Mouse (Mus musculus) neural tube, embryonic 14.5 days (tissue): Measurements from ENCODE around the gene Scrt2. TPM values are rescaled to one million over a fixed set of nuclear protein-coding genes. Genes with fewer than 3 reads are reported as not detected.
A peak's percentile ranks its signal among the peaks of the same experiment; 100 is the strongest.

Experiments
- ATAC-seq: fragments of 200-750 bp; cut with Nextera tagmentation; 2 replicates; pipeline ENCODE4 v1.8.0; 2017; ENCODE audit warnings: low read depth, mild to moderate bottlenecking, moderate TSS enrichment, moderate library complexity
- H3K27ac ChIP-seq: fragments of 300-500 bp; sonication (generic); 2 replicates; pipeline ENCODE4 v1.5.1; 2014; ENCODE audit warnings: low read depth, mild to moderate bottlenecking, control low read depth, low read length, moderate library complexity, mixed read lengths
- H3K27me3 ChIP-seq: fragments of 300-500 bp; sonication (generic); 2 replicates; pipeline ENCODE4 v1.6.1; 2014; ENCODE audit warnings: low read length; ENCODE audit not compliant: control insufficient read depth, insufficient read depth
- H3K36me3 ChIP-seq: fragments of 300-500 bp; sonication (generic); 2 replicates; pipeline ENCODE4 v1.6.1; 2014; ENCODE audit warnings: low read length, mixed read lengths; ENCODE audit not compliant: control insufficient read depth, insufficient read depth
- H3K4me1 ChIP-seq: fragments of 300-500 bp; sonication (generic); 2 replicates; pipeline ENCODE4 v1.6.1; 2014; ENCODE audit warnings: low read length; ENCODE audit not compliant: control insufficient read depth, insufficient read depth
- H3K4me2 ChIP-seq: fragments of 300-500 bp; sonication (generic); 2 replicates; pipeline ENCODE4 v1.6.1; 2014; ENCODE audit warnings: mild to moderate bottlenecking, low read depth, low read length, control low read depth
- H3K4me3 ChIP-seq: fragments of 300-500 bp; sonication (generic); 2 replicates; pipeline ENCODE4 v1.5.1; 2014; ENCODE audit warnings: low read depth, low read length, control low read depth, mixed read lengths
- H3K9ac ChIP-seq: fragments of 300-500 bp; sonication (generic); replicated peaks from 2 replicates; pipeline ENCODE4 v1.6.1; 2014; ENCODE audit warnings: low read depth, mild to moderate bottlenecking, control low read depth, low read length, mixed read lengths
- H3K9me3 ChIP-seq: fragments of 300-500 bp; sonication (generic); 2 replicates; pipeline ENCODE4 v1.6.1; 2016; ENCODE audit warnings: low read length; ENCODE audit not compliant: control insufficient read depth
- WGBS: fragments of 180-500 bp; shearing (Covaris S2); extraction: QIAGEN DNeasy Blood & Tissue Kit; methylation state at CpG from one replicate; pipeline ENCODE4 v1.1.7; 2014; 5-methylcytosine and 5-hydroxymethylcytosine counted together
- polyA plus RNA-seq: library from polyadenylated mRNA; unstranded; fragments of >200 nt; fragmentation: Nextera tagmentation; extraction: Ambion mirVana; gene quantifications from 2 replicates; pipeline ENCODE4 v1.2.1, GENCODE M21; 2014

Scrt2 gene
- polyA plus RNA-seq, 1 experiment from 2014 or later = 15.7 TPM

DNA sequence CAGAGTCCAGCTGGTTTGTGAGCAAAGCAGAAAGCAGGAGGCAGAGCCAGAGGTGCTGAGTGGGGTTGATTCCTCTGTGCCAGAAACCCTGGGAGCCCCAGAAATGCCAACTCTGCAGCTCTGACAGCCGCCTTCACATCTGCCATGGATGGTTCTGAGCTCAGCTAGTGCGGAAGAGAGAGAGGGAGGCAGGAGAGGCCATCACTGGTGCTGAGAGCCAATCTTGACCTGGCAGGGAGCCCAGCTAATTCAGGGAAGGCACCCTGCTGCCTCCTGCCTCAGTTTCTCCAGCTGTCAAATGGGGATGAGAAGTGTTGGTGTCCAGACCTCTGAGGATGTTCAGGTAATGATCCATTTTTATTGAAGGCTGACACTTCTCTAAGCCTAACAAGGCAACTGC lies 6.8 kb upstream of the Scrt2 start:
- ATAC-seq = no peak
- Histone ChIP-seq H3K4me3 (no peak overlapping the region), H3K4me2 (no peak overlapping the region), H3K36me3 (no peaks in the 10 kb centered on the region), H3K9ac (no peak overlapping the region), H3K4me1 (peaks cover 13% of the 10 kb centered on the region; the same call in 1 of the 2 replicates), H3K27ac (no peak overlapping the region), H3K27me3 (no peaks in the 10 kb centered on the region), H3K9me3 (no peaks in the 10 kb centered on the region)
- 69% methylated on average over 2 of the region's 2 CpGs for WGBS

DNA sequence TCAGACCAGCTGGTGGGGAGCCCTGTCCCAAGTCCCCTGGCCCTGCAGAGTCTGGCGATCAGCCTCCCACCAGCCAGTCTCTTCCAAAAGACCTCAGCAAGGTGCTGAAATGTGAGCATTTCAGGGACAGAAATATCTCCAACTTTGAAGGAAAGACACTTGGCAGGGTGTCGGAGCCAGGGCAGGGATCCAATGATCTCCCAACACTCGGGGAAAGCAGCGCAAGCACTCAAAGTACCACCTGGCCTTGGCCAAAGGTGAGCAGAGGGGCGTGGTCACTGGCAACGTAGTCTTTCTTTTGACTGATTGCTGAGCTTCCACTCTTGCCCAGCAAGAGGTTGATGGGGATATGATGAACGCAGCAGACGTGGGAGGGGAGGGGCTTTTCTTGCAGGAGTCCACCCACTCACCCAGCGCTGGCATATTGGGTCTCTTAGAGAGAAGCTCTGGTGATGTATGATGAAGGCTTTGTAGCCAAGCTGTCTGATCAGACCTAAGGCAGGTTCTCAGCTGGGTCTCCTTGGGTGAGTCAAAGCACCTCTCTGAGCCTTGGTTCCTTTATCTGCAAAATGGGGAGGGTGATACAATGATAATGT lies 5.9 kb upstream of the Scrt2 start:
- Histone ChIP-seq H3K9ac (no peak overlapping the region), H3K27me3 (no peaks in the 10 kb centered on the region), H3K4me2 (no peak overlapping the region), H3K4me1 (peaks cover 16% of the 10 kb centered on the region; the same call in 1 of the 2 replicates), H3K4me3 (no peak overlapping the region), H3K9me3 (no peaks in the 10 kb centered on the region), H3K27ac (no peak overlapping the region), H3K36me3 (no peaks in the 10 kb centered on the region)
- no peak for ATAC-seq
- 55% methylated on average over 9 of the region's 9 CpGs for WGBS

DNA sequence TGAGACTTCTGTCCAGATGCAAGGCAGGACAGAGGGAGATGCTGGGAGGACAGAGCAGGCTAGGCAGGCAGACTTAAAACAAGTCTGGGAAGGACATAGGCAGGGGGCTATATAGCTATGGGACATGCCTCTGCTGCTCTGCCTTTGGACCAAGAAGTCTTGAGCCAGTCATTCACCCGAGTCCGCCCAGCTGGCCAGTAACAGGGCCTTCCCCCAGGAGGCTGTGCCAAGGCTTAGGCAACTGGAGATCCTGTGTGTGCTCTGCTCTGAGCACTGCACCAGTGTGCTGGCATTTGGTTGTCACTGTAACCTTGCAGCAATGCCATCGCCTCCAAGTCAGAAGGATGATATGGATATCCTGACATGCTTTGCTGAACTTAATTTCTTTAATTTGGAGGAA lies 4.0 kb upstream of the Scrt2 start:
- H3K36me3 ChIP-seq = no peaks in the 10 kb centered on the region
- no peak overlapping the region for H3K9ac ChIP-seq
- no peaks in the 10 kb centered on the region for H3K27me3 ChIP-seq
- H3K4me1 ChIP-seq = peaks cover 16% of the 10 kb centered on the region; the same call in 1 of the 2 replicates
- WGBS = 84% methylated on average over 3 of the region's 3 CpGs
- no peak overlapping the region for H3K27ac ChIP-seq
- ATAC-seq = no peak
- H3K4me2 ChIP-seq = no peak overlapping the region
- no peak overlapping the region for H3K4me3 ChIP-seq
- no peaks in the 10 kb centered on the region for H3K9me3 ChIP-seq

DNA sequence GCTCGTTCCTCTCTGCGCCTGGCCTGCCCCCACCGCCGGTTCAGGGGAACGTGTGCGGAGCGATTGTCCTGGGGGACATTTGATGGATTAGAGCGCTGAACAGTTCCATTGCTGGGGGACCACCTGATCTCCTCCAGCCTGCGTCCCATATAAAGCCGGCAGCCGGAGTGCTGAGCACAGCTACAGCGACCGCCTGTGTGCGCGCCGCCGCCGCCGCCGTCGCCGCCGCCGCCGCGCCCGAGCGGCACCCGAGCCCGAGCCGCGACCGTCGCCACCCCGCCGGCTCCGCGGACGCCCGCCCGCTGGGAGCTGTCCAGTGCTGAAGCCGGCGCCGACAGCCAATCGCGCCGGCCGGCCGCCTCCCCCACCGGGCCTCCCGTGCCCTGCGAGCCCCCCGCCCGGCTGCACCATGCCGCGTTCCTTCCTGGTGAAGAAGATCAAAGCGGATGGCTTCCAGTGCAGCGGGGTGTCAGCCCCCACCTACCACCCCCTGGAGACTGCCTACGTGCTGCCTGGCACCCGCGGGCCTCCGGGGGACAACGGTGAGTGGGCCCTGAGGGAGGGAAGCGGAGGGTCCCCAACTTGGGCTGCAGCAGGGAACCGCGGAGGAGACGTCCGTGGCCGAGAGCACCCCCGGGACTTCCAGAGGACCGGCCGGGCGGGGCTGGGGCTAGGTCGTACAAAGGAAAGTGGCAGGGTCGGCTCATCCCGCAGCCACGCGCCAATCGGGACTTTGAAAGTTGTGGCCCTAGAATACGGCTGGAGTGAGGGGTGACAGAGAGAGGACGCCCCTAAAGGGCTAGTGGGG lies 516 bp downstream of the Scrt2 start:
- WGBS = under 1% methylated on average over 80 of the region's 81 CpGs
- peak; percentile 85 for ATAC-seq
- Histone ChIP-seq H3K4me2 (peak overlapping the region; percentile 95), H3K4me1 (peaks cover 42% of the 10 kb centered on the region), H3K4me3 (peak overlapping the region; percentile 90), H3K36me3 (peaks cover 6% of the 10 kb centered on the region), H3K27ac (peak overlapping the region; percentile 93), H3K9me3 (no peaks in the 10 kb centered on the region), H3K9ac (peak overlapping the region; percentile 99), H3K27me3 (no peaks in the 10 kb centered on the region)

DNA sequence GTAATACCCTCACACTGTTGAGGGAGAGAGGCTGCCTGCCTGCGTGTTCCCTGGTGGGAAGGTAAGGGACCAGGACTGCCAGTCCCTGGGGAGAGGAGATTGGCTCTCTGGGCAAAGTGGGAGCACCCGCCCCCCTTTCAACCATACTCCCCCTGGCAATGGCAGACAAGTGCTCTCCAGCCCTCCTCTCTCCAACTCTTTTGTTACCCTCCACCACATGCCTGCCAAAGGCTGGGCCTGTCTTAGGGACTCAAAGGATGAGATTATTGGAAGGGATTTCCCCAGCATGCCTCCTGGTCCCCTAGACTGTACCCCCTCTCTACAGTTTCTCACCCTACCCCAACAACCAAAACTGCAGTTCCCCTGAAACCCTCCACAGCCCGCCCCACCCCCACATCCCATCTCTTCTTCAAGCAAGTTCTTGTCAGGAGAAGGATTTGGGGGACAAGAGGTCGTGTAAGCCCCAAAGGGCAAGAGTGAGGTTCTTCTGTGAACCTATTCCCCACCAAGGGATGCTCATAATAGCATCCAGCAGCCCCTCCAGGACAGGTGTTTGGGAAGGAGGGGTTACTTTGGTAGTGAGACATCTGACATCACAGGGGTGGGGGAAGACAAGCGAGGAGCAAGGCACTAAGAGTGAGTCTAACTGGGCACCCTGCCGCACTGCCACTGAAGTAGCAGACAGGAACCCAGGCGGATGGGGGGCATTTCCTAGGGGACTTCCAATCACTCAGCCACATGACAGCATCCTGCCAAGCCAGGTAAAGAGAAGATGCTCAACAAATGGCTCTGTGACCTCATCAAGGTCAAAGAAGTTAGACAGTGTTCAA lies 1.3 kb downstream of the Scrt2 start:
- no peak for ATAC-seq
- H3K4me3 ChIP-seq = peak overlapping the region; percentile 90
- peak overlapping the region; percentile 93 for H3K27ac ChIP-seq
- H3K9me3 ChIP-seq = no peaks in the 10 kb centered on the region
- WGBS = 8% methylated on average over 7 of the region's 7 CpGs
- peaks cover 50% of the 10 kb centered on the region for H3K4me1 ChIP-seq
- peaks cover 6% of the 10 kb centered on the region for H3K36me3 ChIP-seq
- peak overlapping the region; percentile 95 for H3K4me2 ChIP-seq
- H3K9ac ChIP-seq = peak overlapping the region; percentile 99
- no peaks in the 10 kb centered on the region for H3K27me3 ChIP-seq

- H3K9ac ChIP-seq = peak overlapping the region; percentile 99
- H3K27me3 ChIP-seq = no peaks in the 10 kb centered on the region
- peak overlapping the region; percentile 90 for H3K4me3 ChIP-seq
- H3K4me2 ChIP-seq = peak overlapping the region; percentile 95
- WGBS = 48% methylated on average over 4 of the region's 4 CpGs
- peaks cover 6% of the 10 kb centered on the region for H3K36me3 ChIP-seq
- no peak for ATAC-seq
- H3K27ac ChIP-seq = peak overlapping the region; percentile 93; the same call in 1 of the 2 replicates
- peaks cover 51% of the 10 kb centered on the region for H3K4me1 ChIP-seq
- H3K9me3 ChIP-seq = no peaks in the 10 kb centered on the region
These were observed 2.1 kb downstream of the Scrt2 start for GRCm38 (mm10) chr2:152083411-152083810.

- H3K4me2 ChIP-seq = peak overlapping the region; percentile 95
- H3K9me3 ChIP-seq = no peaks in the 10 kb centered on the region
- WGBS = 12% methylated on average over 6 of the region's 6 CpGs
- ATAC-seq = no peak
- peak overlapping the region; percentile 71; the same call in 1 of the 2 replicates for H3K27ac ChIP-seq
- H3K36me3 ChIP-seq = peaks cover 8% of the 10 kb centered on the region
- peaks cover 43% of the 10 kb centered on the region for H3K4me1 ChIP-seq
- H3K9ac ChIP-seq = peak overlapping the region; percentile 99
- peak overlapping the region; percentile 90 for H3K4me3 ChIP-seq
- H3K27me3 ChIP-seq = no peaks in the 10 kb centered on the region
These were observed 3.0 kb downstream of the Scrt2 start for GRCm38 (mm10) chr2:152084298-152084697.

- Histone ChIP-seq H3K27ac (no peak overlapping the region), H3K9ac (0 out of 2 replicates have a peak overlapping the region, but pooled peaks have one; percentile 9), H3K4me1 (peaks cover 37% of the 10 kb centered on the region), H3K27me3 (no peaks in the 10 kb centered on the region), H3K4me3 (peak overlapping the region; percentile 90), H3K36me3 (peaks cover 11% of the 10 kb centered on the region), H3K9me3 (no peaks in the 10 kb centered on the region), H3K4me2 (peak overlapping the region; percentile 95)
- 72% methylated on average over 6 of the region's 6 CpGs for WGBS
- ATAC-seq = no peak
These were observed 4.1 kb downstream of the Scrt2 start for GRCm38 (mm10) chr2:152085414-152085813.
